Mouse (Mus musculus) megakaryocyte-erythroid progenitor cell, adult 5-6 weeks (primary cell): ENCODE results near the gene Gbgt1. TPM values are rescaled to one million over a fixed set of nuclear protein-coding genes. Genes with fewer than 3 reads are reported as not detected.

Experiments used
- ATAC-seq: replicated peaks from 2 replicates; pipeline ENCODE4 v1.8.0; 2016; ENCODE audit warnings: mild to moderate bottlenecking, inconsistent platforms; ENCODE audit not compliant: severe bottlenecking, poor library complexity, low FRiP score, low TSS enrichment
- total RNA-seq, 2 experiments: library from RNA; stranded (forward) in 1 of 2; stranded (reverse) in 1 of 2; fragments of 200-1000, 215-1000 nt in 1 of 2; fragments of >200 nt in 1 of 2; fragmentation: Nextera tagmentation in 1 of 2; gene quantifications; 2 replicates each; pipeline ENCODE4 v1.2.3; 2014 to 2017

Gene Gbgt1
- total RNA-seq, 2 experiments from 2014 or later: not detected

GRCm38 (mm10) chr2:28539949-28540348, 43.3 kb downstream of the Gbgt1 start:
- ATAC-seq: no peak

GRCm38 (mm10) chr2:28540587-28541227, 44.0 kb downstream of the Gbgt1 start:
- ATAC-seq: no peak

DNA sequence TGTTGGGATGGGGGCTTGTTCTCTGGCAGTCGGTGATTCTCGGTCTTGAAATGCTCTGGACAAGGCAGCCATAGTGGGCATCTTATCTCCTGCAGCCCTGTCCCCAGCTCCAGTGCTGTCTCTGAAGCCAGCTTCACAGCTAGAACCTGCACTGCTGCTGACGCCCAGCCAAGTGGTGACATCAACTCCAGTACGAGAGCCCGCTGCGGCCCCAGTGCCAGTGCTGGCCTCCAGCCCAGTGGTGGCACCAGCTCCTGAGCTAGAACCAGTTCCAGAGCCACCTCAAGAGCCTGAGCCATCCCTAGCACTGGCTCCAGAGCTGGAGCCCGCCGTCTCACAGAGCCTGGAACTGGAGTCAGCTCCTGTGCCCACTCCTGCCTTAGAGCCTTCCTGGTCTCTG, 47.2 kb downstream of the Gbgt1 start:
- ATAC-seq: no peak

GRCm38 (mm10) chr2:28545976-28546375, 49.3 kb downstream of the Gbgt1 start:
- no peak for ATAC-seq

DNA sequence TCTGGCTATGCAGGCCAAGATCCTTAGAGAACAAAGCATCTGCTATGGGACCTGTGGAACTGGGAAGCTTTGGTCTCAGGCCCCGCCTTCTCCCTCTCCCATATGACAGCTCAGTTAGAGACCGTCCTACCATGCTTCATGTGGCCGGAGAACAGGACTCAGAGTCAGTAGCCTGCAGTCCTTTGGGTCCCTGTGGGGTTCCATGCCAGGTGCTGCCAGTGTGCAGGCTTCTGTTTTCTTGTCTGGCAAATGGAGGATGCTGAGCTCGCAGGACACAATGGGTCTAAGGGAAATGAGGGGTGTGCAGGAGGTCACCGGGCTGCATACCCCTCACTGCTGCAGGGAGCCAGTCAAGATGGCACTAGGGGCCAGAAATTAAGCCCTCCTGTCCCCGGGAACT, 49.9 kb downstream of the Gbgt1 start:
- no peak for ATAC-seq

GRCm38 (mm10) chr2:28547237-28548172, 50.8 kb downstream of the Gbgt1 start:
- ATAC-seq: peak; percentile 50; the same call in 1 of the 2 replicates

- no peak for ATAC-seq
These were observed 52.5 kb downstream of the Gbgt1 start for GRCm38 (mm10) chr2:28549157-28549556.

- ATAC-seq: no peak
These were observed 55.6 kb downstream of the Gbgt1 start for GRCm38 (mm10) chr2:28552301-28552700.

Other genes with a start within 250 kb of the Gbgt1 start
- gene Ppp1r26, start 50.1 kb upstream of the Gbgt1 start, total RNA-seq (2014; fragmentation: Nextera tagmentation): 0.39 and 0.74 TPM in 2 replicates
- gene Ppp1r26, start 50.1 kb upstream of the Gbgt1 start, total RNA-seq (2017): 1.1 and 1.5 TPM in 2 replicates
- gene 1700007K13Rik, start 30.6 kb upstream of the Gbgt1 start, total RNA-seq (2014; fragmentation: Nextera tagmentation): not detected in 2 replicates
- gene 1700007K13Rik, start 30.6 kb upstream of the Gbgt1 start, total RNA-seq (2017): not detected in 2 replicates
- 48.2 and 49.4 TPM in 2 replicates for gene Mrps2, start 28.8 kb upstream of the Gbgt1 start, total RNA-seq (2014; fragmentation: Nextera tagmentation)
- 35.3 and 37.8 TPM in 2 replicates for gene Mrps2, start 28.8 kb upstream of the Gbgt1 start, total RNA-seq (2017)
- not detected in 2 replicates for gene Gm10134, start 9.2 kb downstream of the Gbgt1 start, total RNA-seq (2014; fragmentation: Nextera tagmentation)
- gene Gm10134, start 9.2 kb downstream of the Gbgt1 start, total RNA-seq (2017): not detected in 2 replicates
- gene Ralgds, start 16.2 kb downstream of the Gbgt1 start, total RNA-seq (2014; fragmentation: Nextera tagmentation): 1.7 and 5.5 TPM in 2 replicates
- gene Ralgds, start 16.2 kb downstream of the Gbgt1 start, total RNA-seq (2017): 0.56 and 0.88 TPM in 2 replicates
- gene Cel, start 66.5 kb downstream of the Gbgt1 start, total RNA-seq (2014; fragmentation: Nextera tagmentation): not detected in 2 replicates
- gene Cel, start 66.5 kb downstream of the Gbgt1 start, total RNA-seq (2017): not detected in 2 replicates
- 33.9 and 43.0 TPM in 2 replicates for gene Gtf3c5, start 86.9 kb downstream of the Gbgt1 start, total RNA-seq (2014; fragmentation: Nextera tagmentation)
- gene Gtf3c5, start 86.9 kb downstream of the Gbgt1 start, total RNA-seq (2017): 18.8 and 25.7 TPM in 2 replicates
- 331 and 332 TPM in 2 replicates for gene Gfi1b, start 125.1 kb downstream of the Gbgt1 start, total RNA-seq (2014; fragmentation: Nextera tagmentation)
- gene Gfi1b, start 125.1 kb downstream of the Gbgt1 start, total RNA-seq (2017): 91.3 and 113 TPM in 2 replicates
- 20.1 and 32.0 TPM in 2 replicates for gene Tsc1, start 144.3 kb downstream of the Gbgt1 start, total RNA-seq (2014; fragmentation: Nextera tagmentation)
- 10.9 and 24.3 TPM in 2 replicates for gene Tsc1, start 144.3 kb downstream of the Gbgt1 start, total RNA-seq (2017)
- 2.7 TPM in 1 of 2 replicates, not detected in the other for gene Spaca9, start 202.8 kb downstream of the Gbgt1 start, total RNA-seq (2014; fragmentation: Nextera tagmentation)
- not detected in 2 replicates for gene Spaca9, start 202.8 kb downstream of the Gbgt1 start, total RNA-seq (2017)
- gene Ak8, start 203.3 kb downstream of the Gbgt1 start, total RNA-seq (2014; fragmentation: Nextera tagmentation): 1.2 TPM in 1 of 2 replicates, not detected in the other
- not detected in 2 replicates for gene Ak8, start 203.3 kb downstream of the Gbgt1 start, total RNA-seq (2017)